Mouse (Mus musculus): Measurements from ENCODE around the gene 2310039H08Rik. TPM values are rescaled to one million over a fixed set of nuclear protein-coding genes. Genes with fewer than 3 reads are reported as not detected.
"Not testable (repeated sequence)": the region's sequence is repeated elsewhere in the genome, so short reads cannot be mapped to it uniquely, and the experiment has no call there.

The 2310039H08Rik gene
- total RNA-seq, 1 experiment from 2014 or later, result 16.2 TPM

GRCm38 (mm10) chr17:46751794-46752556 is 20.5 kb upstream of the 2310039H08Rik start, which contains the start of gene Cnpy3:
TSS of gene Cnpy3 (minus strand) at chr17:46752214.
- peak; percentile 90 for ATAC-seq (replicated peaks; ENCODE audit: low read depth, poor library complexity, severe bottlenecking)

- ATAC-seq (replicated peaks; ENCODE audit: low read depth, poor library complexity, severe bottlenecking), result no peak
These were observed 13.7 kb upstream of the 2310039H08Rik start for GRCm38 (mm10) chr17:46758753-46759152.

- ATAC-seq (replicated peaks; ENCODE audit: low read depth, poor library complexity, severe bottlenecking), result no peak
These were observed 8.9 kb upstream of the 2310039H08Rik start, which contains the start of gene Ptcra for GRCm38 (mm10) chr17:46763544-46763943. TSS of gene Ptcra (minus strand) at chr17:46763712.

GRCm38 (mm10) chr17:46764916-46765315 is 7.5 kb upstream of the 2310039H08Rik start:
- not testable (repeated sequence) for ATAC-seq (replicated peaks; ENCODE audit: low read depth, poor library complexity, severe bottlenecking)

- 0 out of 2 replicates have a peak, but pooled peaks have one; percentile 13 for ATAC-seq (replicated peaks; ENCODE audit: low read depth, poor library complexity, severe bottlenecking)
These were observed 4.6 kb upstream of the 2310039H08Rik start for GRCm38 (mm10) chr17:46767868-46768267.

- ATAC-seq (replicated peaks; ENCODE audit: low read depth, poor library complexity, severe bottlenecking), result no peak
These were observed 1.9 kb upstream of the 2310039H08Rik start for GRCm38 (mm10) chr17:46770546-46770945.

GRCm38 (mm10) chr17:46771025-46771424 is 1.4 kb upstream of the 2310039H08Rik start:
- ATAC-seq (replicated peaks; ENCODE audit: low read depth, poor library complexity, severe bottlenecking), result no peak

GRCm38 (mm10) chr17:46771616-46772015 is 819 bp upstream of the 2310039H08Rik start:
- ATAC-seq (replicated peaks; ENCODE audit: low read depth, poor library complexity, severe bottlenecking), result no peak

GRCm38 (mm10) chr17:46772038-46772403 is 414 bp upstream of the 2310039H08Rik start:
- no peak for ATAC-seq (replicated peaks; ENCODE audit: low read depth, poor library complexity, severe bottlenecking)

GRCm38 (mm10) chr17:46773278-46774130 is 1.1 kb downstream of the 2310039H08Rik start:
- ATAC-seq (replicated peaks; ENCODE audit: low read depth, poor library complexity, severe bottlenecking), result 0 out of 2 replicates have a peak, but pooled peaks have one; percentile 10

GRCm38 (mm10) chr17:46774131-46774472 is 1.7 kb downstream of the 2310039H08Rik start:
- no peak for ATAC-seq (replicated peaks; ENCODE audit: low read depth, poor library complexity, severe bottlenecking)

- no peak for ATAC-seq (replicated peaks; ENCODE audit: low read depth, poor library complexity, severe bottlenecking)
These were observed 2.6 kb downstream of the 2310039H08Rik start for GRCm38 (mm10) chr17:46775070-46775469.

- no peak for ATAC-seq (replicated peaks; ENCODE audit: low read depth, poor library complexity, severe bottlenecking)
These were observed 3.7 kb downstream of the 2310039H08Rik start for GRCm38 (mm10) chr17:46776087-46776486.

- ATAC-seq (replicated peaks; ENCODE audit: low read depth, poor library complexity, severe bottlenecking), result no peak
These were observed 9.4 kb downstream of the 2310039H08Rik start for GRCm38 (mm10) chr17:46781876-46782275.

GRCm38 (mm10) chr17:46782341-46783221 is 10.1 kb downstream of the 2310039H08Rik start, which contains the start of gene Rpl7l1:
TSS of gene Rpl7l1 (minus strand) at chr17:46782672.
- ATAC-seq (replicated peaks; ENCODE audit: low read depth, poor library complexity, severe bottlenecking), result peak; percentile 93

- ATAC-seq (replicated peaks; ENCODE audit: low read depth, poor library complexity, severe bottlenecking), result 0 out of 2 replicates have a peak, but pooled peaks have one; percentile 3
These were observed 10.8 kb downstream of the 2310039H08Rik start for GRCm38 (mm10) chr17:46783222-46783565.

- no peak for ATAC-seq (replicated peaks; ENCODE audit: low read depth, poor library complexity, severe bottlenecking)
These were observed 14.5 kb downstream of the 2310039H08Rik start for GRCm38 (mm10) chr17:46786952-46787351.

- not testable (repeated sequence) for ATAC-seq (replicated peaks; ENCODE audit: low read depth, poor library complexity, severe bottlenecking)
These were observed 15.5 kb downstream of the 2310039H08Rik start for GRCm38 (mm10) chr17:46787974-46788373.

- no peak for ATAC-seq (replicated peaks; ENCODE audit: low read depth, poor library complexity, severe bottlenecking)
These were observed 20.5 kb downstream of the 2310039H08Rik start for GRCm38 (mm10) chr17:46792963-46793362.

- no peak for ATAC-seq (replicated peaks; ENCODE audit: low read depth, poor library complexity, severe bottlenecking)
These were observed 24.3 kb downstream of the 2310039H08Rik start for GRCm38 (mm10) chr17:46796743-46797142.
